Mouse (Mus musculus) cerebellum, adult (tissue): ENCODE results near the gene Unc5c.

Source experiments
- ATAC-seq: cut with Nextera tagmentation; 2 replicates; pipeline ENCODE4 v1.9.2; 2017; ENCODE audit warnings: mild to moderate bottlenecking, moderate library complexity, mixed read lengths; ENCODE audit not compliant: insufficient number of reproducible peaks, low FRiP score, low TSS enrichment

Unc5c gene

DNA sequence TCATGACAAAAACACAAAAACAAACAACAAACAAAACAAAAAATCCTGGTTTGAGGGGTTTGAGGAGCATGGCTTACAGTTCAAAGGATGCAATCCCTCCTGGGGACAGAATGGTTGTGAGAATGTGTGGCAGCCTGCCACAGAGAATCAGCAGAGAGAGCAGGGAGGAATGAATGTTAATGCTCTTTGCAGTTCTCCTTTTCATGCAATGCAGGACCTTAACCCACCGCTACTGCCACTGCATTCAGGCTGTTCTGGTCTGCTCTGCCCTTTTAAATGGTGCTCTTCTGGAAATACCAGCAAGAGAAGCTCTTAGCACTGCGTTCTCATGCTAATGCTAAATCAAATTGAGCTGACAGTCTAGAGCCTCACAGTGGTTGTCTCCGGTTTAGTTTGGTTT lies 130.1 kb downstream of the Unc5c start:
- ATAC-seq: no peak

DNA sequence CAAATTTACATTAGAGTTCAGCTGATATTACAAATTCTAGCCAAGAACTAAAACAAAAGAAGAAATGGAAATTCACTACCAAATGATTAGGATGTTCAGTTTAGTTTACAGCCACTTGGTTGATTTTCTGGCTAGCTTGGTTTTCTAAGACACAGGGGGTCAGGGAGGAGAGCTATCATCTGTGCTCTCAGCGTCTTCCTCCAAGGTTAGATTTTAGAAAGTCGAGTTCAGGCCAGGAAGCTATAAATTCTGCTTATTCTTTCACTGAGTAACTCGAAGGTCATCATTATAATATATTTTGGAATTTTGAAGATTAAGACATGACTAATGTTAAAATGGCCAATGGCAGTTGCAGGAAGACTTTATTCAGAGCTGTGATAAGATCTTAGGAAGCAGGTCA lies 131.4 kb downstream of the Unc5c start:
- ATAC-seq: no peak

DNA sequence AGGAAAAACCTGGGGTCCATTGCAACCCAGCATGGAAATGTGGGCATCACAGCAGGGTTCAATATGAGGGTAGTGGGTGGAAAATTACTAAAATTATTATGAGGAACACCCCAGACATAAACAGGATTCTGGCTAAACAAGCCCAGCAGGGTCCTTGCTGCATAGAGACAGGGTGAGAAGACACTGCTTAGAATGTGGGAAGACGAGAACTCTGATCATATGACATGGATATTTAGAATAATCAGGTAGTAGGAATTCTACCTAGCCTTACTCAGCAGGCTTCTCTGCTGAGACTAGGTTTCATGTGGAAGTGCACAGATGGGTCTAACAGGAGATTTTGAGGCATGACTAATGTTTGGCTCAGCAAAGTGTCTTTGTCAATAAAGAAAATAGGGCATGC lies 131.9 kb downstream of the Unc5c start:
- ATAC-seq: peak; percentile 69

DNA sequence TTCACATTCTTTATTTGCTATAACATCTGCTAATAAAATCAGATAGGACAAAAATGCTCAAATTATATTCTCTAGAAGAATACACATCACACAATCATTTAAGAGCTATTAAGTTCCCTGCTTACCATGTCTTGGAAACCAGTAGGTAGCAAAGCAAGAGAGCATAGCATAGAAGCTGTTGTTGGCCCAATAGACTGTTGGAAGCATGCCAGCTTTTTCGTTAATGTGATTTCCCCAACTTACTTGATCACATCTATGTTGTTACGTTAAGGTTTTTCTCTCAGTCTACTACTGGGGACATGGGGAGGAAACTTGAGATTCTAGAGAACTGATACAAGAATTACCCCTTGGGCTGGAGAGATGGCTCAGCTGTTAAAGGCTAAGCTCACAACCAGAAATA lies 133.0 kb downstream of the Unc5c start:
- no peak for ATAC-seq

DNA sequence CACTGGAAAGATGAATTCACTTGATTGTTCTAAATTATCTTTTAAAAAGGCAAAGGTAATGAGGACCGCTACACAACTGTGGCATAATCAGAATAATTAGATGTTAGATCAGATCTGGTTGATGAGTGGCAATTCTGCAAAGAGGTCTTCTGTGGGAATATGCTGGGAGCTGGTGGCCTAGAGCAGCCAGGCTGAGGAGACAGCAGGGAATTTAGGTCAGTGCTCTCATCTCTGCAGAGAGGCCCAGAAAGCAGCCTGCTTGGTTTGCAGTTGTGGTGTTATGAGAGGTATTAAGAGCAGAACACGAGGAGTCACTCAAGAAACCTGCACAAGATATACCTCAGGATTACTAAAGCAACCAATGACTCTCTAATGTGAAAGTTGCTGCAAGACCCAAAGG lies 133.9 kb downstream of the Unc5c start:
- ATAC-seq: peak; percentile 76

DNA sequence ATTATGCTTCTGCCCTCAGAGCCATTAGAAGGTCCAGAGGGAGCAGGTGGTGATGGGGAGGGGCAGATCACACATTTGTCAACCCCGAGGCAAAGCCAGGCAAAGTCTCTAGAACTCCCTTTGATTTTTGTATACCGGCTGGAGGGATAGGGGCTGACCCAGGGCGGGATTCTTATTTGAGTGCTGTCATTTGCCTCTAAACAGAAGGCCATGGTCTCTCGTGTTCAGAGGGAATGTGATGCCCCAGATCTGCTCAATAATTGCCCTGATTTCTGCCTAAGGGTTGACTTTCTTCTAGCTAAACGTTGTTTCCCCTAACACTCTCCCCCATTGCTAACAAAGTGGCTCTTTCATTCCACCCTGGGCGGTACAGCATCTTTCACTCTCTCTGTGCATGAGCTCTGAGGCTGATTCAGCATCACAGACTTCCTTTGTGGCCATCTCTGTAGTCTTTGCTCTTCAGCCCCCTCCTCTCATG lies 136.1 kb downstream of the Unc5c start:
- ATAC-seq: peak; percentile 74

DNA sequence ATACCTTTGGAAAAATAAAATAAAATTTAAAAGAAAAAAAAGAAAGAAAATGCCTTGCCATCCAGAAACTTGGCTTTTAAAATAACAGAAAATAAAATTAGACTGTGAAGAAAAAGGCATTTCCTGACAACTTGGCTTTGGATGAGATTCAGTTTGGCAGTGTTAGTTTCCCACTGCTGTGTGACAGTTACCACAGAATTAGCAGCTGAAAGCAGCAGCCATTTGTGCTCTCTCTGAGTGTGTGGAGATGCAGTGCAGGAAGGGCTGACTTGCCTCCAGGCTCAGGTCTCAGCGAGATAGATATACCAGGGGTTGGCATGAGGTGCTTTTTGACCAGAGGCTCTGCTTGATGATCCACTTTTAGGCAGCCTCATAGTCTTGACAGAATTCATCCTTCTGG lies 151.7 kb downstream of the Unc5c start:
- peak; percentile 42; the same call in 1 of the 2 replicates for ATAC-seq

DNA sequence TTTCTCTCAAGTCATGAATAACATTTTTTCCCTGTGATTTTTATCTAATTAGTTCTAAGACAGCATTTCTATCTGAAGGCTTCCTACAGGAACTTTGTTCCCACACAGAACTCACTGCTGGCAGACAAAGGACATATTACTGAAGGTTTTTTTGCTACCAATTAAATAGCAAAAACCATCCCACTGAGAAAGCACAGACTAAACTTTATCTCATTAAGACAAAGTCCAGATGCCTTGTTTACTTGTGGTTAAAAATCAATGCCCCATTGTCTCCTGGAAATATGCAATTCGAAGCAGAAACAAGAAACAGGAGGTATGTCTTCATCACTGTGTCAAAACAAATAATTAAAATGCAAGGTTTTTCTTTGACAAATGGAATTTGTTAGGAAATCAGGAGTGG lies 153.7 kb downstream of the Unc5c start:
- ATAC-seq: no peak

DNA sequence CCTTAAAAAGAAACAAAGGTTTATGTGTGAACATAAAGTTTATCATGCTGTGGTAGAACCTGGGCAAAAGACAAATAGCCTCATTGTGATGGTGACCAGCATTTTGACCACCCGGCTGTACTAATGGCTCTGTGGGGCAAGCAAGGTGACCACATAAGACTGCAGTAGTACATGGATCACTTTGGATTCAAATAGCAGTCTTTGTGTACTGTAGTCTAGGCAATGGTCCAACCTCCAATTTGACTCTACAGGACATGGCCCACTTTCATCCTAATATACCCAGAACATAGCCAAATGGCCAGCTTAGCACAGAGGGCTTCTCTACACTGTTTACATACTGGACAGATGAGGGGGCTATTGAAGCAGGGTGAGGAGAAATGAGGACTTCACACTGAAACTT lies 156.5 kb downstream of the Unc5c start:
- peak; percentile 95 for ATAC-seq

DNA sequence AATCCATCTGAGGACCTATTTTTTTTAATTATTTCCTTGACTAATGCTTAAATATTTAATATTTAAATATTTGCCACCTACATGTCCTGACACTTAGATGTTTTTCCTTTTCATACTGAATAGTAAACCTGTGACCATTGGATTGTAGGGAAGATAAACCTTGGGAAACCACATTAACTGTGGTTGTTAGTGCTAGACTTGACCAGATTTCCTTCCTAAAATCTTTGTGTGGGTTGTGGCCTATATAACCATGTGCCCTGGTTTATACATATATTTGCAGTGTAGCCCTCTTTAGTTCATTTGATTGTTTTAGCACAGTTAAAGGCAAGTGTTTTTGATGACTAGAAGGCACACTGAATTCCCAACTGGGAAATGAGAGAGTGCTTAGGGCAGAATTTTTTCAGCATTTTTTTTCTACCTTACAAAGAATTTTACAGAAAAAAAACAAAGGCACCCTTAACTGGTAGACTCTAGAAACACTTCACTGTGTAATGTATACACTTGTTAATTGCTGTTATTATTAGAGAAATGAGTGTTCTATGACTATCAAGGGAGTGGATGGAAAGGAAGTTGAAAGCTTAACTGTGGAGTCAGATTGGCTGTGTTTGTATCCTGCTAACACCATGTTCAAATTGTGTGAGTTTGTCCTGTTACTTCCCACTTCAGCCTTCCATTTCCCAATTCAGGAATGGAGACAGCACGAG lies 162.1 kb downstream of the Unc5c start:
- no peak for ATAC-seq

DNA sequence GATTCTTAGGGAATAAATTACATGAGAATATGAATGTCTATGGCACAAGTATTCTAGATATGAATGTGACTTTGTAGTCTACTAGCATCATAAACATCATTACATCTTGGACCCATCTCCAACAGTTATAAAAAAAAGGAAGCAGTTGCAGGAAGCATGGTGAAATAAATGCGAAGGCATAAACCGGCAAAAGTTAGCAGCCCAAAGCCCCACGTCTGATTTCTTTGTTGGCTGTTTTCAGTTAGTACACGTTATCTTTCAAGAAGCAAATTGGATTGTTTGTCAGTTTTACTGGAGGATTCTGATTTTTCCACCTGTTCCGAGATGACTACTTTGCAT lies 162.6 kb downstream of the Unc5c start:
- no peak for ATAC-seq

DNA sequence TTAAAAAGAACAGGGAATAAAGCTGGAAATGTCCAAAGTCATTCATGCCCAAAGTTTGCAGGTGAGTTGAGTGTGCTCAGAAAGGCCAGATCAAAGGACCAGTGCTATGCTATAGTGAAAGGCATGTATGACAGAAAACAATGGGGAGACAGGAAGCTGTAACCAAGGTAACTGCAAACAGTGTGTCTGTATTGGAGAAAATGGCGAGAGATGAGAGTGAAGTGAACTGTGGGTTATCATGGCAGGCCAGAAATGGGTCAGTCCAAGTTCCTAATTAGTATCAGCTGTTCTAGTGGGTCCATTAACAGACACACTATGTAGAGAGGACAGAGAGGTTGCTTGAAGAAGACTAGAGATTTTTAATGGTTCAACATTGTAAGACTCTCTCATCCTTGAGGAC lies 164.4 kb downstream of the Unc5c start:
- ATAC-seq: no peak

DNA sequence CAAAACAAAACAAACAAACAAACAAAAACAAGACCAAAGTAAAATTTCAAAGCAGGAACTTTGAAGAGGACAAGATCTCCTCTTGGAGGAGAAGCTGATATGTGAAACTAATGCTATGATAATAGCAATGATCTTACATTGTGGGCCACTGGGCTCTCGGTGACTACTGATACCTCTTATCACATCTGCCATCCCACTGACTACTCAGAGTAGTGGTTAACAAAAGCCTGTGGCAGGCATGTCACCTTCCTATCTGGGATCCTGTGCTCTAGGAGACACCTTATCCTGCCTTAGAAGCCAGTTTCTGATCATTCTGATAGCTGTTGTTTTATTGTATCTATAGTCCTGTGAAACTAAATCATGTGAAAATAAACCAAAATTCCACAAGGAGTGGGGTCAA lies 172.9 kb downstream of the Unc5c start:
- no peak for ATAC-seq

DNA sequence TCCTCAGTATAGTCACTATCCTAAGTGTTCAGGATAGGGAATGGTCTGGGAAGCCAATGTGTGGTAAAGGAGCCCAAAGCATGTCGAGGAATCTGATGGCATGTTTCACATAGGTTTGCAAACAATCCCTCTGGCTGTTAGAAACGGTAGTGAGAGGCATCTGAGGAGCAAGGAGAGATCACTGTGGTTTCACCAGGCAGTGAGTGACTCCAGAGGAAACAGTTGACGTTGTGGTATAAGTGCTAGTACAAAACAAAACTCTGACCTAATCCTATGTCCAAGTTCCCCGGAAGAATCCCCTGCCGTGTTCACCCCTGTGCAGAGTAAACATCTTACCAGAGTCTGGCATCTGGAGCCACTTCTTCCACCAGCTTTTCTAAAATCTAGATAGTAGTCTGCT lies 179.2 kb downstream of the Unc5c start:
- no peak for ATAC-seq

DNA sequence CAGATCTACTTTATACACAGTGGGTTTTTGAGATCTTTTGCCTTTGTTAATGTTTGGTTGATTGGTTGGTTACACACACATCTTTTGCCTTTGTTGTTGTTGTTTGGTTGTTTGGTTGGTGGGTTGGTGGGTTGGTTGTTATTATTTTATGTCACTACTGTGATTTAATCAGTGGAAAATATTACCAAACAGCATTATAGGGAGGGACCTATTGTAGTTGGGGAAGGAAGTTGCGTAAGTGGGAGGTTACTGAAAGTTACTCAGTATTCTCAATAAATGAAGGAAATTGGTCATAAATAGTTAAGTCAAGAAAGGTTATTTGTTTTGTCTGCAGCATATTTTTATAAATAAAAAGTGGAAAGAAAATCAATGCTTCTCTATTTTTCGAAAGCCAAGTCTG lies 181.6 kb downstream of the Unc5c start:
- ATAC-seq: no peak

DNA sequence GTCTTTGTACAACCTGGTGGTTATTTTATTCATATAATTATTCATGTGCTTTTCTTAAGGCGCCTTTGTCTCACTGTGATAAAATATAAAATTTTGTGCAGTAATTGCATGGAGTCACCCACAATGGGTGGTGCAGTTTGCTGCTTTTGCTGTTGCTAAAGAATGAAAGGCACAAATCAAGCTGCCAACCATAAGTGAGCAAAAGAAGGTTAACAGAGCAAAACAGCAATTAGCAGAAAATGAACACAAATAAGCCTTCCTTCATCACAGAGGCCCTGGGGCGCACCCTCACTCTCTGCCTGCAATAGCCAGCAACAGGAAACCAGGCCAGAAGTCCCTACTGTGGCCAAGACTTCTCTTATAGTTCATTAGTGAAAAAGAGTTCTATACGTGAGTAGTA lies 185.6 kb downstream of the Unc5c start:
- ATAC-seq: no peak

DNA sequence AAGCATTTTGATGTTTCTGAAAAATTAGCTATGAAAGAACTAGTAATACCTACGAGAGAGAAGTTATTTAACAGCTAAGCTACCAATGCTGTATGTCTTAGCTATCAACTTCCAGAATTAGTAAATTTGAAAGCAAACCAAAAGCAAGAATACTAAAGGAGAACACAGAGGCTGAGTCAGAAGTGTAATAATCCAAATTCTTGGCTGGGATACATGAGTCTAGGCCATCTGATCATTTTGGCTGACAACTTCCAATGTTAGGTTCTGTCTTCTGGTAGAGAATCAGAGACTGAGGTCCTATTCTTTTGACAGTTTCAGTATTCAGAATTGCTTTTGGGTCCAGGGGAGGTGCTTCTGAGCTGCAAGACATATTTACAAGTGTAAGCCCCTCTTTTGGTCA lies 188.9 kb downstream of the Unc5c start:
- ATAC-seq: peak; percentile 73

DNA sequence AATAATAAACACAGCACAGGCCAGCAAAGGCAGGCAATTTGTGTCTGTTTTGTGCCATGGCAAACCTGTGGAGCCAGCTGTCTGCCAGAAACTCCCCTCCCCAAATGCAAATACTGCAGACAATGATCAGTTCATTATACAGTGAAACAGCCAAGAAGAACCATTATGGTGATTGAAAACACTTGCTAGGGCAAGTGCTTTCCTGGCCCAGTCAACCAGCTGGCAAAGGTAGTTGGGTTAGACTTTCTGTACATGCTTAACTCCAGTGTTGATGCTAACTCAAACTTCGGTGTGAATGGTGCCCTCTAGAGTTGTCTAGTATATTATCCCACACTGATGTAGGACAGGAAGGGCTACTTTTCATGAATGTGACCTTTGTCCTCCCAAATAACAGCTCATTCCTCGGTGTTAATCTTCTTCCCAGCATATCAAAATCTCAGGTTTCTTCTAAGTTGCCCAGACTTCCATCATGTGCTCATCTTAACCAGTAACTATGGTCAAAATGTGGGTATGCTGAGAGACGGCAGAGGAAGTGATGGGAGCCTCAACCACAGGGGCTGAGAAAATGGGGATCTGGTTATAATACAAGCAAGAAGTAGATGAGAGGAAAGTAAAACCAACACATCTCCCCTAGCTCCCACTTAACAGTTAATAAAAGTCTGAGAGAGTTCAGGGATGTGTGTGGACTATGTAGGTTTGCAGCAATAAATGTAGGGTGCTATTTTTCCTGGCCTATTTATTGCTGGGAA lies 194.2 kb downstream of the Unc5c start:
- no peak for ATAC-seq

DNA sequence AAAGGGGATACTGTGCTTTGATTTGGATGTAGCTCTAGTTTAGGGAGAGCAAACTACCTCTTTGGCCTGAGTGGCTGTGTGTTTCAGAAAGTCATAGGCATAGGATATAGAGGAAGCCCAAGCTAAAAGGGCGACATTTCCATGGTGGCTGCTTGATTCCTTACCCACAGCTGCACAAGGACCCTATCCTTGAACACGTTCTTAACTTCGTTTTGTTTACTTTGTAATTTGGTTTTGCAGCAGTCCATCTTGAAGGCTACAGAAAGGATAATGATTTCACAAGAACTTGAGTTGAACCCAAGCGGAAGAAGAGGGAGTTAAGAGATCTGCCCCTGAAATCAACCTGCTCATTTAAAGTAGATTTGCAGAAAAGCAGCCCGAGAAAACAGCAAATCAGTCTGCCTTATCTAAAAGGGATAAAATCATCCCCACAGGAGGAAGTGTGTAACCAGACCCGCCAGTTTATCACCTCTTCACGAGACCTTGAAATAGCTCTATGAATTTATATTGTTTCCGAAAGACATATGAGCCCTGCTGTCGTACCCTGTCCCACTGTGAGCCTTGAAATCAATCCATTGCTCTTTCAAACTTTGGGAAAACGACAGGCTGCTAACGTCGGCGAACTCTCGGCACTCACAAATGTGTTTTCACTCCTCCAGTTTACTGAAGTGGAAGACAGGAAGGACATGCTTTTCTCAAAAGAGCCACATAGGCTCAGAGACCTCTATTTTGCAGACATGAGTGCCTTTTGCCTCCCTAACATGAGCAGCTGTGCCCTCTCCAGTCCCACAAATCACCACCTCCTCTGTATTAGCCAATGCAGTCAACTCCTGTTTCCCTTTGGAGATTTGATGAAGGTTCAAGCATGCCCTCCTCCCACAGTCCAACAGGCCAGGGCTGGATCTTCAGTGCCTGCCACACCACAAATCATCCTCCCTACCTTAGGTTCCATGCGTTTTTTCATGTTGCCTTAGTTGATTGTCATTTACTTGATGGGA lies 195.3 kb downstream of the Unc5c start:
- peak; percentile 45; the same call in 1 of the 2 replicates for ATAC-seq

DNA sequence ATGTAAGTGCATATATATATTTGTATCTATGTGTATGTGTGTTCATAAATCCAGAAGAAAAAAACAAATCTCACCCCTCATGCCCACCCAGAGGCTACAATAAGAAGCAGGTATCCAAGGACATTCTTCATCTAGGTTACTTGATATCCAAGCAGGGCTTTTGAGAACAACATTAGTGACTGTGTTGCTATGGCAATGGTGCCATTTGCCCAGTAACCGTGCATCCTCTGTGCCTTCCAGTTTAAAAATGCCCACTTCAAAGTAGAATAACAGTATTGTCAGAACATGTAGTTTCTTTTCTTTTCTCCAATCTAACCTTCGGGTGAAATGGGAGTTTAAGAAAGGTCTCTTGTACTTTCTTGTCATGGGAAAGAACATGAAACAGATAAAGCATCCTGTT lies 224.1 kb downstream of the Unc5c start:
- ATAC-seq: no peak

DNA sequence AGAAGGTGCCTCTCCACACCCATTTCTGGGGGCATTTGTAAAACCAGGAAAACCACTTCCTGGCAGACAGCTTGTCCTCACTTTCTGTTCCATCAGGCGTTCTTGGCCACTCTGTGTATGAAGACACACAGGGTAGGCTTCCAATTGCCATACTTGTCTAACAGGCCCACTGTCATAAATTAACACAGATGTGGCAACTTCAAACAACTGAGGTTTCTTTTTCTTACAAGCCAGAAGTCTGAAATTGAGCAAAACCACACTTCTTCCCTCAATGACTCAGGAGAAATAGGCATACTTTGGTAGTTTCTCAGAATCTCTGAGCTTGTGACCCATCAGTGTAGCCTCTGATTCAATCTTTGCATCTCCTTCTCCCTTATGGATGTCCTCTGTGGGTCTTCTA lies 225.7 kb downstream of the Unc5c start:
- ATAC-seq: no peak
